ENCODE assay signal across 8 mouse cellular contexts in the genomic region with DNA sequence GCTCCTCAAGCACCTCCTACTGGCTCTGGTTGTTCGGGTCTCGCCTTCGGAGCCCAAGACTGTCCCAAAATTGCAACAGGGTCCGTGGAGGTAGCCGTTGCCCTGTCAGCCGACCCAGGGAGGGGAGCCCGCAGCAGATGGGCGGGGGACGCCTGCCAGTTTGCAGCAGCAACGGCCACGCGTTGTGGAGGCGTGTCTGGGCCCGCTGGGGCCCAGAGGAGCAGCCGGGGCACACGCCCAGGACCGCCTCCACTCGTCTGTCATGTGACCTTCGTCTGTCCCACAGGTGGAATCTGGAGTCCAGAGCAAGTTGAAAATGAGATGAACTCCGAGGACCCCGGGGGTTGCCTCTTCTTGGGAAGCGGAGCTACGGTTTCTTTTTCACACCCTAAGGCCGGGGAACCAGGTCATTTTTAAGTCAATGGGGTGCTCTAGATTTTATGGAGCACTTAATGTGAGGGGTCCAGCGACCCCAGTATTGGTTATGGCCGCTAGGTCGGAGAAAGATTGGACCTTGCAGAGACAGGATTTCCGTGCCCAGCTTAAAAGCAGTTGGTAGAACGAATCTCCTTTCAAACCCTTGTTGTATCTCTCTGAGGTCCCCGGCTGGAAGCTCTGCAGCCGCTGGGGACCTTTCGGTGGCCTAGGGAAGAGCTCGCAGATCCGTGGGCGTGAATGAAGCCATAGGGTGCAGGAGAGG. TPM values are rescaled to one million over a fixed set of nuclear protein-coding genes. Genes with fewer than 3 reads are reported as not detected.
DNase-seq lines count a peak whose midpoint lies in the region; ATAC-seq and TF ChIP-seq lines count a peak whose summit lies in the region.

Gene Hes2 (plus strand): TSS at position 283 of the 700 bp plus-strand sequence.

- H3K4me3 ChIP-seq in forebrain, embryonic 10.5 days: peak within 1 kb of the TSS; percentile 35
- H3K4me3 ChIP-seq in forebrain, embryonic 16.5 days (replicated peaks; ENCODE audit: low read length): no peak within 1 kb of the TSS
- H3K4me3 ChIP-seq in bone marrow, adult 2 months (replicated peaks; ENCODE audit: control insufficient read depth, low read depth, low read length): peak within 1 kb of the TSS; percentile 26
- peak within 1 kb of the TSS; percentile 27 for H3K4me3 ChIP-seq in intestine, embryonic 15.5 days (replicated peaks)

- TF ChIP-seq POLR2A in bone marrow, adult 2 months (IDR thresholded peaks at IDR 0.05; ENCODE audit: borderline replicate concordance, control insufficient read depth, low read depth, low read length): no peak

- H3K4me1 ChIP-seq in forebrain, embryonic 10.5 days: peaks cover 26% of the 10 kb centered on the region
- H3K4me1 ChIP-seq in forebrain, embryonic 16.5 days (replicated peaks; ENCODE audit: control insufficient read depth, insufficient read depth, low read length): peaks cover 8% of the 10 kb centered on the region
- no peaks in the 10 kb centered on the region; the same call in 1 of the 2 replicates for H3K4me1 ChIP-seq in bone marrow, adult 2 months (ENCODE audit: control insufficient read depth, insufficient read depth, low read length)
- H3K4me1 ChIP-seq in intestine, embryonic 15.5 days (replicated peaks): peaks cover 34% of the 10 kb centered on the region

- no peaks in the 10 kb centered on the region for H3K36me3 ChIP-seq in forebrain, embryonic 10.5 days (replicated peaks)
- no peaks in the 10 kb centered on the region for H3K36me3 ChIP-seq in forebrain, embryonic 16.5 days (ENCODE audit: control insufficient read depth, insufficient read depth)
- H3K36me3 ChIP-seq in intestine, embryonic 15.5 days: no peaks in the 10 kb centered on the region

- peaks cover 93% of the 10 kb centered on the region for H3K27me3 ChIP-seq in forebrain, embryonic 10.5 days (ENCODE audit: poor library complexity, severe bottlenecking)
- H3K27me3 ChIP-seq in forebrain, embryonic 16.5 days (replicated peaks; ENCODE audit: control insufficient read depth, insufficient read depth, low read length): peaks cover 62% of the 10 kb centered on the region
- H3K27me3 ChIP-seq in intestine, embryonic 15.5 days (replicated peaks): peaks cover 51% of the 10 kb centered on the region

- WGBS in forebrain, embryonic 10.5 days: 3% methylated on average over 35 of the region's 35 CpGs
- 3% methylated on average over 35 of the region's 35 CpGs for WGBS in forebrain, embryonic 16.5 days
- 3% methylated on average over 35 of the region's 35 CpGs for WGBS in bone marrow, adult 2 months
- WGBS in intestine, embryonic 15.5 days: 3% methylated on average over 35 of the region's 35 CpGs

- no peak within 1 kb of the TSS for H3K9ac ChIP-seq in forebrain, embryonic 16.5 days (replicated peaks; ENCODE audit: low read depth, low read length)
- no peak within 1 kb of the TSS for H3K9ac ChIP-seq in intestine, embryonic 15.5 days

- TF ChIP-seq CTCF in bone marrow, adult 2 months (IDR thresholded peaks at IDR 0.05; ENCODE audit: control insufficient read depth, insufficient read depth, low read length): no peak

- no peak within 1 kb of the TSS for H3K27ac ChIP-seq in forebrain, embryonic 10.5 days
- no peak within 1 kb of the TSS for H3K27ac ChIP-seq in forebrain, embryonic 16.5 days (ENCODE audit: low read length)
- no peak within 1 kb of the TSS for H3K27ac ChIP-seq in bone marrow, adult 2 months (ENCODE audit: control insufficient read depth, insufficient read depth, low read depth, low read length, poor library complexity)
- no peak within 1 kb of the TSS for H3K27ac ChIP-seq in intestine, embryonic 15.5 days

- no peak within 1 kb of the TSS for H3K4me2 ChIP-seq in forebrain, embryonic 16.5 days (ENCODE audit: low read length)
- peak within 1 kb of the TSS; percentile 59 for H3K4me2 ChIP-seq in intestine, embryonic 15.5 days (replicated peaks)

- ATAC-seq in forebrain, embryonic 16.5 days: no peak
- ATAC-seq in intestine, embryonic 15.5 days: peak; percentile 29; the same call in 1 of the 2 replicates
- ATAC-seq in megakaryocyte-erythroid progenitor cell, adult 5-6 weeks (replicated peaks; ENCODE audit: low FRiP score, low TSS enrichment, poor library complexity, severe bottlenecking): peak; percentile 24

- peaks cover 3% of the 10 kb centered on the region; the same call in 1 of the 2 replicates for H3K9me3 ChIP-seq in forebrain, embryonic 10.5 days
- no peaks in the 10 kb centered on the region for H3K9me3 ChIP-seq in forebrain, embryonic 16.5 days (ENCODE audit: control insufficient read depth, low read length)
- H3K9me3 ChIP-seq in intestine, embryonic 15.5 days: no peaks in the 10 kb centered on the region

- DNase-seq in forebrain, embryonic 10.5 days (ENCODE audit: extremely low spot score, low spot score): no peak
- DNase-seq in frontal cortex, postnatal 25 days (ENCODE audit: low spot score in 2 of 2): no peak
- no peak for DNase-seq in left cerebral cortex, adult 18-20 months (ENCODE audit: low spot score in 2 of 2)
- DNase-seq in adrenal gland, postnatal 25 days: no peak

RNA-seq across cellular contexts. Expression of gene Hes2, which starts in this region (rescaled TPM):
- polyA plus RNA-seq in forebrain, embryonic 10.5 days (2016; fragmentation: Nextera tagmentation; extraction: Ambion mirVana): not detected in 2 replicates
- not detected in 2 replicates for polyA plus RNA-seq in forebrain, embryonic 16.5 days (2015; fragmentation: Nextera tagmentation; extraction: Ambion mirVana)
- not detected in 2 replicates for polyA plus RNA-seq in bone marrow, adult 2 months (2011; ENCODE audit: insufficient read depth, insufficient read length, low replicate concordance, missing spikeins)
- 0.30 and 0.42 TPM in 2 replicates for polyA plus RNA-seq in intestine, embryonic 15.5 days (2015; fragmentation: Nextera tagmentation; extraction: Ambion mirVana)
- total RNA-seq in megakaryocyte-erythroid progenitor cell, adult 5-6 weeks (2014; fragmentation: Nextera tagmentation): 0.35 TPM in 1 of 2 replicates, not detected in the other
- total RNA-seq in megakaryocyte-erythroid progenitor cell, adult 5-6 weeks (2017): not detected in 2 replicates
- not detected for total RNA-seq in left cerebral cortex, adult 18-20 months (2021)
- total RNA-seq in adrenal gland, postnatal 25 days (2021): not detected in 2 replicates

Comparison
In these comparisons a context has a peak if more than half of its experiments do, and no peak if none do; other contexts are left out.
1. Peak in ATAC-seq, H3K4me3 ChIP-seq and H3K4me2 ChIP-seq in intestine, embryonic 15.5 days; RNA of the gene not detected or under 1 TPM.
2. Peak in ATAC-seq in megakaryocyte-erythroid progenitor cell, adult 5-6 weeks; RNA of the gene not detected or under 1 TPM.